Mouse (Mus musculus) megakaryocyte, adult 5-6 weeks (primary cell): ENCODE data around the gene Tbc1d14. TPM values are rescaled to one million over a fixed set of nuclear protein-coding genes. Genes with fewer than 3 reads are reported as not detected.
A peak's percentile ranks its signal among the peaks of the same experiment; 100 is the strongest.

ENCODE experiments used
- ATAC-seq: 2 replicates; pipeline ENCODE4 v1.8.0; 2016; ENCODE audit warnings: mild to moderate bottlenecking, inconsistent platforms; ENCODE audit not compliant: poor library complexity, severe bottlenecking
- total RNA-seq, 2 experiments: library from RNA; stranded (forward) in 1 of 2; stranded (reverse) in 1 of 2; fragments of 153-499, 151-499 nt in 1 of 2; fragments of 221-1000, 200-1000 nt in 1 of 2; gene quantifications; 2 replicates each; pipeline versions ENCODE4 v1.2.3 to v1.2.4; 2015 to 2017

The Tbc1d14 gene
- total RNA-seq, 2 experiments from 2014 or later, result 11.2 to 25.5 TPM

DNA sequence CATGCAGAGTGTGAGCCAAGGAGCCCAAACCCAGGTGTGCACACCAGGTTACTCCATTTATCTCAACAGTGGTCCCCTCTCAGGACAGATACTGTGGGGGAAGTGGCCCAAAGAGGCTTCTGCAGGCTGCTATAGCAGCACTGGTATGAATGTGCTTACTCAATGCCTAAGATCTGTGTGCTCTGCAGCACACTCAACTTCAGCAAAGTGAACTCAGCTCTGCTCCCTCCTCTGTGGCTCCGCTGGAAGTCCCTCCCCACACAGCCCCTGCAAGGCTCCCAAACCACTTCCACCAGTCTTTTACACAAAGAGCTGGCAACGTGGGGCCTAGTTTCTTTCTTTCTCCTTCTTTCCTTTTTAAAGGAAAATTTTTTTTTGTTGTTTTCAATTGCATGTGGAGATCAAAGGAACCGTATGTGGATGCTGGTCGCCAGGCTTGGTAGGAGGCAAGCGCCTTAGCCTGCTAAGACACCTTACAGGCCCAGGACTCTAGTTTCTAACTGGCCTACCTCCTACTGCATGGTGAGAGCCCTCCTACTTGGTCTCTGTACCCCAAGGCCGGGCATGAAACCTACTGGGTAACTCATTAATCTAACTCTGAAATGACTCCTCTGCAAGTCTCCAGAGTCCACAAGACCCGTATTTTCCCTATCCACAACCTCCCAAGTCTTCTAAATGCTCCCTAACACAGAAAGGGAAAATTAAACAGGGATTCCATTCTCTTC lies 35.3 kb downstream of the Tbc1d14 start:
- ATAC-seq, result no peak

DNA sequence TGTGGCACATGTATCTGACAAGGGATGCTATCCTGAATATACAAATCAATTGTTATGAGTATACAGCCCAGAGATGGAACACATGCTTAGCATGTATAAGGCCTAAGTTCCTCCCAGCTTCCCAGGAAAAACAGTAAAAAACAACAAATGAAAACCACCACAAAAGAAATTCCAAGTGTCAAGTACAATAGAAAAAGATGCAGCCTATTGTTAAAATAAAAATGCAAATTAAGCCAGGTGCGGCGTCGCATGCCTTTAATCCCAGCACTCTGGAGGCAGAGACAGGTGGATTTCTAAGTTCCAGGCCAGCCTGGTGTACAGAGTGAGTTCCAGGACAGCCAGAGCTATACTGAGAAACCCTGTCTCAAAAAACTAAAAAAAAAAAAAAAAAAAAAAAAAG lies 36.2 kb downstream of the Tbc1d14 start:
- no peak for ATAC-seq

DNA sequence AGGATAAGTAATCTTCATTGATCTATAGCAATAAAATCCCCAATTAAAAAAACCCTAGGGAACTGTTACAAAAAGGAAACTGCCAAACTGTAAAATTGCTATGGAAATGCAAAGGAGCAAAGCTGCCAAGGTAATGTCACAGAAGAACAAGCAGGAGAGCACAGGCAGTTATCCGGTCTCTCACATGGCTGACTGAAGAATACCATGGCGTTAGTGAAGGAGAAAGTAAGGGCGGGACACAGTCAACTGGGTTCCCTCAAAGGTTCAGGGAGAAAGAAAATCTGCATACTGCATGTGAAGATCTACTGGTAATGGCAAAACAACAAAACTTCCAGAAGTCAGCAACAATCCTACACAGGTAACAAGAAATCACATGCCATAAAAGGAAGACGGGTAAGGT lies 36.8 kb downstream of the Tbc1d14 start:
- no peak for ATAC-seq

DNA sequence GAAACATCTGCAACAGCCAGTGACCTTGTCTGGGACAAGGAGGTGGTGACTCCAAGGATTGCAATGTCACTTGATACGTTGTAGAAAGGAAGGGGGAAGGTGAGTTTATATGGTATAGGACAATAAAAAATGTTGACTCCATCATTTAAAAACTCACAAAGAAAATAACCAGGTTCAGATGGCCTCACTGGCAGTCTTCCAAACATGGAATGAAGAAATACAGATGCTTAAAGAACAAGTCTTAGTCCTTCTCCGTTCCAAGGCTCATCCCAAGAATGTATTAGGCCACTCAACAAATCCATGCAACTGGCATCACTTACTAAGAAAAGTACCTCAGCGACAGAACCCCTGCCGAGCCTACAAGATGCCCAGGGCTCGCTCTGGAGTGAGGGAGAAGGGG lies 38.6 kb downstream of the Tbc1d14 start:
- no peak for ATAC-seq

GRCm38 (mm10) chr5:36553886-36554285 lies 39.2 kb downstream of the Tbc1d14 start:
- peak; percentile 70 for ATAC-seq

DNA sequence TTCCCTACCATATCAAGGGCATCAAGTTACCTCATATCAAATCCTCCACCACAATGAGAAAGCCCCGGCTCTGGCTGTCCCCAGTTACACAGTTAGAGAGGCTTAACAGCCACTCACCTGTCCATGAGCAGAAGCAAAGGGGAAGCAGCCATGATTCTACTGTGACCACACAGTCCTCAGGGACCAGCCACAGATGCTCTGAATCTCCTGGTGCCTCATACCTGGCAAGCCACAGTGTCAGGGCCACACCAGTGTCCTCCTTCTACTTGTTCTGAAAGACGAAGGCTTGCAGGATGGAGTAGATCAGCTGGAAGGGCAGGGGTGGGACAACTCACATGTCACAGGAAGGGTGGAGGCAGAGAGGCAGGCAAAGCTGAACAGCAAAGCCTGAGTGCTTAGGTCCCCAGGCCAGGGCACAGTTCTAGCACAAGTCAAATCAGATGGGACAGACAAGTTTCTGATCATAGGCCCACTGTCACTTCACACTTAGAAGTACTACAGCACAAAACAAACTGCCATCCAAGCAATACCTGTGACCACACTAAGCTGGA lies 39.9 kb downstream of the Tbc1d14 start:
- 0 out of 2 replicates have a peak, but pooled peaks have one; percentile 3 for ATAC-seq

DNA sequence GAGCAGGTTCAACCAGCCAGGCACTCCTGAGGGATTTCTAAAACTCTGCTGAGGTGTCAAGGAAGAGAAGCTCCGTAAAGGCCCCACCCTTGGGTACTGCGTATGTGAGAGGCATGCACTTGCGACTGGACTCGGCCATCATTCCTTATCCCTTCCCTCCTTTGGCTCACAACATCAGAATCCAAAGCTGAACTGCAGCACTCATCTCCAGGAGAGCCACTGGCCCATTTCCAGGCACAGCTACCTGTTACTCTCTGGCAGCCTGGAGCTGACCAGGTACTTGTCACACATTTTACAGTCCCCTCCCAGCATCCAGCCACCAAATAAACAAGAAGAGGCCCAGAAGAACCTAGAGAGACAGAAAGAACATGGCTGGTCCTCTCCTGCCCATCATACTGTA lies 40.7 kb downstream of the Tbc1d14 start:
- no peak for ATAC-seq

GRCm38 (mm10) chr5:36549243-36549642 lies 43.8 kb downstream of the Tbc1d14 start:
- ATAC-seq, result peak; percentile 70

- no peak for ATAC-seq
Observed at GRCm38 (mm10) chr5:36544765-36545164, 48.3 kb downstream of the Tbc1d14 start.

DNA sequence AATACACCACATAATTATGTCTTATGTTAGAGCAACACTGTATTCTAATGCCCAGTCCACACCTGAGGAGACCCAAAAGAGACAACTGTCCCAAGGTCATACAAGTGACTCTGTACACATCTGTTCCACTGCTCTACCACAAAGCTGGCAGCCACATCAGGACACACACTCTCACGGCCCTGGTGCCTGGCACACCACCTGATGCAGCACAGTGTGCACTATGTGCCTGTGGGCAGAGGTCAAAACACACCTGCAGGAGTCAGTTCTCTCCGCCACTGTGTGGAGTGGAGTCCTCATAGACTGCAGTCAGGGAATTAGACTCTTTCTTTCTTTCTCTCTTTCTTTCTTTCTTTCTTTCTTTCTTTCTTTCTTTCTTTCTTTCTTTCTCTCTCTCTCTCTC lies 52.1 kb downstream of the Tbc1d14 start:
- ATAC-seq, result no peak

DNA sequence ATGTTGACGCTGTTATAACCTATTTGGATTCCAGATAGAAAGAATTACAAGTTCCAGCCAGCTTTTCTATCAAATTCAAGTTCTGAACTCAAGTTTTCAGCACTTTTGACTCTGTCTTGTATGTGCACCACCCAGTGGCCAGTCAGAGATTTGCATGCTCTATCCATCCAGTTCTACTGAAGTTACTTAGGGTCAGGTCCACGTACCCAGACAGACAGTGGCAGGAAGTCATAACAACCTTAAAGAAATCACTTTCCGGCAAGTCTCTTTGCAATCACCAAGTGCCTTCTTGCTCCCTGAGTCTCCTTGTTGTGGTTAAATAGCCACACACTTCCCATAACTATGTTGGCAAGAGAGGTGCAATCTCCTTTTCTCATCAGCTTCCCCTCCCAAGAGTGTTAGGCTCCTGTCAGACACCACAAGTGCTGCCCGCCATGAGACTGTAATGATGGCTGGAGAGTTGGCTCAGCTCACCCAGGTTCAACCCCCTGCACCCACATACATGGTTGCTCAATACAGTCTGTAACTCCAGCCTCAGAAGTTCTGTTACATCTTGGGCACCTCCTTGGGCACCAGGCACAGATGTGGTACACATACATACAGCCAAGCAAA lies 54.4 kb downstream of the Tbc1d14 start:
- ATAC-seq, result peak; percentile 90

GRCm38 (mm10) chr5:36536424-36536823 lies 56.7 kb downstream of the Tbc1d14 start:
- no peak for ATAC-seq

DNA sequence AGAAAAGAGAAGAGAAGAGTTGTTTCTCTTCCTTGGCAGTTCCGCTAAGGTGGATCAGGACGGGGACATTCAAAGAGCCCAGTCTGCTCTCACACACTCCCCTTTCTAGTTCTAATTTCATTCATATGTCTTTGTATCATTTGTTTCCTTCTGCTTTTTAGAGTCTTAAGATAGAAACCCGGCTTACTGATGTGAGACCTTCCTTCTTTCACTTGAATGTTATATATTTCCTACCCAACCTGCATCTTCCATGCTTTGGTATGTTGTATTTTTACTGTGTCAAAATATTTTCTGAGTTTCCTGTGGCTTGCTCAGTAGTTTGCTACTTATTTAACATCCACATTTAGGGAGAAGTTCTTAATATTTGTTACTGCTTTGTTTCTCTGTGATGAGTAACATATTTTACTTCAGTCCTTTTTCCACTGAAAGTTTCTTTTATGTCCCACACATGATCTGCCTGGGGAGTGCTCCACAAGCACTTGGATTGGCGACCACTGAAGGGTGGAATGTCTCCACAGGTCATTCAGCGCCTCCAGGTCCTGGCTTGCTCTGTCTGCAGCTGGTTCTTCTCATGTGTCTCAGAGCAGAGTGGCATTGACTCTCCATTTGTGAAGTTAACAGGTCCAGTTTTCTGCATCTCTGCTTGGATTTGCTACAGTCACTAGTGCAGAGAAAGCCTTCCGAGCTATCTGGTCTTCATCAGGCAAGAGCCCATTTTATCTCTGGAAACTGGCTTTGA lies 57.5 kb downstream of the Tbc1d14 start:
- ATAC-seq, result no peak

DNA sequence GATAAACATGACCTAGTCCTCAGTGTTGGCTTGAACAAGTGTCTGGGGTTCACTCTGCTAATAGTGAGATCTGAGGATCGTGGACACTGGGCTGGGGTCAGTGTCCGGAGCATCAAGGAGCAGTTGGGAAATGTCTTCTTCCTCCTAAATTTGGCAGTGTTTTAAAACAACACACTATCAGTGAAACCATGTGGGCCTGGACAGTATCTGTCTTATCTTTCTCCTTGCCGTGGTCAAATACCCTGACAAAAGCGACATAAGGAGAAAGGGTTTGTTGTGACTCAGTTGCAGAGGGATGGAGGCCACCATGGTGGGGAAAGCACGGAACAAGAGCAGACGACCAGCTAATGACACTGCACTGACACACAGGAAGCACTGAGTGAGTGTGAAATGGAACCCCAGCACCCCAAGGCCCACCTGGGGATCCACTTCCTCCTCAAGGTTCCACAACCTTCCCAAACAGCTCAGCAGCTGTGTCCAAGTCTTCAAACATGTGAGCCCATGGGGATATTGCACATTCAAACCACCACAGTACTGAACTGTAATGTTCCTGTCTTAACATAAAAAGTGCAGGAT lies 58.5 kb downstream of the Tbc1d14 start:
- ATAC-seq, result no peak

GRCm38 (mm10) chr5:36530129-36530751 lies 62.8 kb downstream of the Tbc1d14 start:
- peak; percentile 93 for ATAC-seq

DNA sequence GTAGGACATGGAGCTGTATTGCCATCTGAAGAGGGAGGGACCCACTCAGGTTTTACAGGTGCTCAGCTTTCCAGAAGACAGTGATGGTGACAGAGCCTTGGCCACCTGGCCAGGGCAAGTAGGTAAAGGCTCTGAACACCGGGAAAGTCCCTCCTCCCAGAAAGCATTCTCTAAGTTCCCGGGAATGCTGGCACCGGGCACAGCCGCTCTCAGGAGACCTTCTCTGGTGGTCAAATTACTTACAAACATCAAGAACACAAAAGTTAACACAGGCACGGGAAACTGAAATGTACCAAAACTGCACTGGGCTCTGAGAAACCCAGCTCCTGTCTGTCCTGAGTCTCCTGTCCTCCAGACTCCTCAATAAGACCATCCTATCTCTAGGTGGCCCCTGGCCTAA lies 63.4 kb downstream of the Tbc1d14 start:
- ATAC-seq, result no peak

GRCm38 (mm10) chr5:36526921-36527320 lies 66.2 kb downstream of the Tbc1d14 start:
- no peak for ATAC-seq

DNA sequence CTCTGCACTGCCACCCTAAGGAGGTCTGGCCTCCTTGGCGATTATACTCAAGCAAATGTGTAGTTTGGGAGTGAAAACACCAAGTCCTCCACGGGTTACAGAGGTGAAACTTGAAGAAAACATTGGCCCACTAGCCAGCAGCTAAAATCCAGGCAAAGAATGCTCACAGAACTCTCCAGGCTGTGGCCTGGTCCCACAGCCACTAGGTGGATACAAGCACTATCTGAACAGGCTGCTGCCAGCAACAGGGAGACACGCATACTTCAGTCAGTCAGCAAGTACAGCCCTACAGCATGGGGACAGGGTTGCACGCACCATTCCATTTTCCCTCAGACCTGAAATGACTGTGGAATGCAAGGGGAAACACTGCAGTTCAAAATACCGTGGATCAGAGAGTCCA lies 66.8 kb downstream of the Tbc1d14 start:
- no peak for ATAC-seq

DNA sequence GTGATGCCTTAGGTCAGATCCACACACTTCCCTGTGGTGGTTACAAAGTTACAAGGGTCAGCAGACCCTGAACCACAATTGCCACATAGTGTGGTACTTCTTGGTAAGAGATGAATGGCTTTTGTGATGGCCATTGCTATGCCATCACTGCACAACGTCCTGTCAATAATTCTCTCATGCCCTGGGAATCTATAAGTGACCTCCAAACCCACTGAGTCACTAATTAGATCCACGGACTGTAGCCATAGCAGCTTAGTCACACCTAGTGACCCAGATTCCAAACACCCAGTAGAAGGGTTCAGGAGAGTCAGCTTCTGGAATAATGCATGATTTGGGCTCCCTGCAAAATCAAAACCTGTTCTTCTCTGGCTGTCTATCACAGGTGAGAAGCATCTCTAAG lies 67.9 kb downstream of the Tbc1d14 start:
- ATAC-seq, result no peak

DNA sequence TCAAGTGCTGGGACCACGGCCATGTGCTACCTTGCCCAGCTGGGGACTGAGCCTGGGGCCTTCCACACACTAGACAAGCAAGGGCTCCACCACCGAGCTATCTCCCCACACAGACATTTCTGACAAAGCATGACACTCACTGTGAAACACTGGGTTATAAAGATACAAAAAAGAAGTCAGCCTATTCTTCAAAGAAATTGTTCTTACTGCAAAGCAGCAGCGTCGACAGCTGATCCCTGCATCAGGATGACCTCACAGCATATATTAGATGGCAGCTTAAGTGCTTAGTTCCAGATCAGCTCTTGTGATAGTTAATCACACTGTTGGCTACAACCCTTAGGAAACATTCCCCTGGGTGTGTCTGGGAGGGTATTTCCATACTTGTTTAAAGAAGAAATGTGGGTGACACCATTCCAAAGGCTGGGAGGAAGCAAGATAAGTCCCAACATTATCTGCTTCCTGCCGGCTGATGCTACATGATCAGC lies 69.8 kb downstream of the Tbc1d14 start:
- ATAC-seq, result no peak

- no peak for ATAC-seq
Observed at GRCm38 (mm10) chr5:36522782-36523181, 70.3 kb downstream of the Tbc1d14 start.
